In genomic region chr5:117166811-117167365, GRCm38 (mm10) we compare ENCODE assay signal across 21 mouse cellular contexts. TPM values are rescaled to one million over a fixed set of nuclear protein-coding genes. Genes with fewer than 3 reads are reported as not detected.
DNase-seq lines count a peak whose midpoint lies in the region; ATAC-seq and TF ChIP-seq lines count a peak whose summit lies in the region.
"Had no signal": no experiment of that assay in that cellular context is flagged by ENCODE, and none has a peak within 500 bp of the region (broad histone marks: within the 10 kb centered on the region; RNA-seq: fewer than 3 reads in every experiment).

No protein-coding gene starts in this region.

- TF ChIP-seq CTCF in testis, adult 2 months (IDR thresholded peaks at IDR 0.05; ENCODE audit: control insufficient read depth, insufficient read depth, insufficient replicate concordance, low read depth, low read length): no peak
- no peak for TF ChIP-seq CTCF in gastrocnemius, adult 2 months (IDR thresholded peaks at IDR 0.05)

- intact Hi-C loops in gastrocnemius, adult 2 months (cut with DNase I): no loop called here

- no peak for TF ChIP-seq POLR2A in testis, adult 2 months (IDR thresholded peaks at IDR 0.05; ENCODE audit: control insufficient read depth, low read depth, low read length)

- no peaks in the 10 kb centered on the region for H3K27me3 ChIP-seq in testis, adult 2 months (ENCODE audit: control insufficient read depth, insufficient read depth, low read length)
- H3K27me3 ChIP-seq: forebrain, embryonic 12.5 days; hindbrain, embryonic 15.5 days; liver, embryonic 13.5 days; Patski had no signal

- H3K4me3 ChIP-seq in testis, adult 2 months (ENCODE audit: control insufficient read depth, low read depth, low read length): peak overlapping the region; percentile 43
- H3K4me3 ChIP-seq in gastrocnemius, adult 2 months: no peak overlapping the region
- H3K4me3 ChIP-seq: forebrain, embryonic 12.5 days; hindbrain, embryonic 15.5 days; liver, embryonic 13.5 days; midbrain, embryonic 10.5 days had no signal

- DNase-seq in cerebellum, postnatal 4 days (ENCODE audit: low spot score in 2 of 2): no peak
- DNase-seq in testis, postnatal 14 days (ENCODE audit: low spot score): no peak
- DNase-seq in gastrocnemius, adult 2 months: peak; percentile 89
- DNase-seq in spleen, adult 18-20 months: no peak
- DNase-seq in lung, postnatal 36 days: no peak
- no peak for DNase-seq in kidney, adult 8-10 months
- DNase-seq: adrenal gland, postnatal 10 days; heart, adult 18-20 months; heart, postnatal 36 days; kidney, postnatal 14 days; liver, embryonic 13.5 days; lung, embryonic 14.5 days; lung, postnatal 4 days; thymus, postnatal 4 days had no signal

- H3K36me3 ChIP-seq in testis, adult 2 months (ENCODE audit: control insufficient read depth, insufficient read depth, low read length): no peaks in the 10 kb centered on the region
- H3K36me3 ChIP-seq: forebrain, embryonic 12.5 days; hindbrain, embryonic 15.5 days; midbrain, embryonic 10.5 days had no signal

- ATAC-seq in cerebellum, adult (ENCODE audit: insufficient number of reproducible peaks, low FRiP score, low TSS enrichment): peak; percentile 94
- ATAC-seq: intestine, embryonic 16.5 days; Patski had no signal

- H3K4me1 ChIP-seq in testis, adult 2 months (ENCODE audit: control insufficient read depth, insufficient read depth, low read length): no peaks in the 10 kb centered on the region
- H3K4me1 ChIP-seq: forebrain, embryonic 12.5 days; hindbrain, embryonic 15.5 days; midbrain, embryonic 10.5 days had no signal

- H3K27ac ChIP-seq in testis, adult 2 months (ENCODE audit: control insufficient read depth, insufficient read depth, low read depth, low read length): no peak overlapping the region
- peak overlapping the region; percentile 70 for H3K27ac ChIP-seq in gastrocnemius, adult 2 months
- H3K27ac ChIP-seq: forebrain, embryonic 12.5 days; hindbrain, embryonic 15.5 days; liver, embryonic 13.5 days; midbrain, embryonic 10.5 days had no signal

RNA-seq across cellular contexts. Expression of gene Taok3, which starts 47.0 kb away (rescaled TPM):
- polyA plus RNA-seq in testis, adult 2 months (2012; rRNA removed): 5.7 and 6.0 TPM in 2 replicates
- 1 to 10 TPM; 4.6 to 6.8 TPM for total RNA-seq in gastrocnemius, adult 2 months (2021)

RNA-seq across cellular contexts. Expression of gene Suds3, which starts 51.0 kb away (rescaled TPM):
- polyA plus RNA-seq in testis, adult 2 months (2012; rRNA removed): 80.5 and 86.1 TPM in 2 replicates
- 10 to 100 TPM; 71.7 to 94.8 TPM for total RNA-seq in gastrocnemius, adult 2 months (2021)
